ENCODE assay signal across 11 mouse cellular contexts in the genomic region with DNA sequence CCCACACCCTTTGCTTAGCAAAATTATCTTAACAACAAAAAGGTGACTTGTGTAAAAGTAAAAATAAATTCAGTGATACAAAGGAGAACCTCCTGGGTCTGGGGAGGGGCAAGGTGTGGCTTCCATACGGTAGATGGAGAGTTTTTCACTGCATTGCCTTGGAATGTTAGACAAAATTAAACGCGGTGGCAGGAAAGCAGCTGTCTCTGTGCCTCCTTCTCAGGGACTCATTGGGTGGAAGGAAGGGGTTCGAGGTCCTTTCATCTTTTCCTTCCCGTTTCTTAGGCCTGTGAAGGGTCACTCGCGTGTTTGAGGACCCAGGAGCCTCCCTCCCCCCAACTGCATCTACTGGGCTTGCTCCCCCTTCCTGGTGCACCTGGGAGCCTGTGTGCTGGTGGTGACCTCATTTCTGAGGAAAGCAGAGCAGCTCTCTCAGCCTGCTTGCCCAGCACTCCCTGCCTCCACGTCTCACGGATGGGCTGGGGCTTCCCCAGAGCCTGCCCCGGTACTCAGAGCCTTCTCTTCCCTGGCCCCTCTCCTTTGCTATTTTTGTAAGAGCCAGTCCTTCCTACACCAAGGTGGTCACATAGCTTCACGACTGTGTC. TPM values are rescaled to one million over a fixed set of nuclear protein-coding genes. Genes with fewer than 3 reads are reported as not detected.
DNase-seq lines count a peak whose midpoint lies in the region; ATAC-seq and TF ChIP-seq lines count a peak whose summit lies in the region.
"Had no signal": no experiment of that assay in that cellular context is flagged by ENCODE, and none has a peak within 500 bp of the region (broad histone marks: within the 10 kb centered on the region; RNA-seq: fewer than 3 reads in every experiment).

No protein-coding gene starts in this region.

- WGBS in cerebellum, adult 2 months = 8% methylated on average over 11 of the region's 11 CpGs
- under 1% methylated on average over 11 of the region's 11 CpGs for WGBS in forebrain, embryonic 14.5 days
- under 1% methylated on average over 11 of the region's 11 CpGs for WGBS in midbrain, embryonic 14.5 days
- WGBS in intestine, embryonic 16.5 days = 3% methylated on average over 11 of the region's 11 CpGs

- H3K27ac ChIP-seq in cerebellum, adult 2 months (ENCODE audit: insufficient read depth, low read length) = peak overlapping the region; percentile 82
- peak overlapping the region; percentile 100 for H3K27ac ChIP-seq in forebrain, embryonic 14.5 days (ENCODE audit: low read depth, low read length)
- peak overlapping the region; percentile 94 for H3K27ac ChIP-seq in midbrain, embryonic 14.5 days (replicated peaks; ENCODE audit: low read depth, low read length)
- no peak overlapping the region for H3K27ac ChIP-seq in intestine, embryonic 16.5 days (ENCODE audit: low read length)

- no peak for TF ChIP-seq CTCF in brain, embryonic 14.5 days (IDR thresholded peaks at IDR 0.05; ENCODE audit: borderline replicate concordance, extremely low read depth, insufficient read depth, insufficient read length)
- no peak for TF ChIP-seq CTCF in cerebellum, adult 2 months (IDR thresholded peaks at IDR 0.05; ENCODE audit: borderline replicate concordance, insufficient read depth, low read depth, low read length)

- H3K4me2 ChIP-seq in forebrain, embryonic 14.5 days (ENCODE audit: low read length) = peak overlapping the region; percentile 99
- H3K4me2 ChIP-seq in midbrain, embryonic 14.5 days (ENCODE audit: low read length) = peak overlapping the region; percentile 73
- no peak overlapping the region for H3K4me2 ChIP-seq in intestine, embryonic 16.5 days (ENCODE audit: low read depth, low read length)
- H3K4me2 ChIP-seq: liver, embryonic 11.5 days had no signal

- intact Hi-C loops in heart, postnatal 10 days (cut with DNase I) = no loop called here

- no peaks in the 10 kb centered on the region for H3K27me3 ChIP-seq in cerebellum, adult 2 months (ENCODE audit: control insufficient read depth, insufficient read depth, low read length)
- no peaks in the 10 kb centered on the region for H3K27me3 ChIP-seq in forebrain, embryonic 14.5 days (replicated peaks; ENCODE audit: control insufficient read depth, insufficient read depth, low read length)
- peaks cover 9% of the 10 kb centered on the region; the same call in 1 of the 2 replicates for H3K27me3 ChIP-seq in midbrain, embryonic 14.5 days (ENCODE audit: control insufficient read depth, insufficient read depth, low read length)
- peaks cover 96% of the 10 kb centered on the region for H3K27me3 ChIP-seq in intestine, embryonic 16.5 days (replicated peaks; ENCODE audit: control insufficient read depth, insufficient read depth, low read length)

- H3K9ac ChIP-seq in forebrain, embryonic 14.5 days (ENCODE audit: low read length) = peak overlapping the region; percentile 100
- H3K9ac ChIP-seq in midbrain, embryonic 14.5 days (replicated peaks; ENCODE audit: low read length) = peak overlapping the region; percentile 98
- H3K9ac ChIP-seq in intestine, embryonic 16.5 days (ENCODE audit: low read depth, low read length) = no peak overlapping the region

- no peaks in the 10 kb centered on the region for H3K9me3 ChIP-seq in forebrain, embryonic 14.5 days (replicated peaks; ENCODE audit: control insufficient read depth, low read length)
- H3K9me3 ChIP-seq in midbrain, embryonic 14.5 days (ENCODE audit: control insufficient read depth, low read length) = no peaks in the 10 kb centered on the region
- no peaks in the 10 kb centered on the region for H3K9me3 ChIP-seq in intestine, embryonic 16.5 days (ENCODE audit: control insufficient read depth, low read length)
- H3K9me3 ChIP-seq: G1E had no signal

- peak; percentile 62 for DNase-seq in brain, embryonic 14.5 days (ENCODE audit: low read depth)
- peak; percentile 72 to 77 for DNase-seq in cerebellum, adult 2 months
- peak; percentile 50 for DNase-seq in forebrain, embryonic 14.5 days (ENCODE audit: low spot score)
- peak; percentile 51 for DNase-seq in midbrain, embryonic 14.5 days
- no peak for DNase-seq in adrenal gland, adult 8-10 months
- DNase-seq in heart, postnatal 10 days = no peak
- DNase-seq: adrenal gland, postnatal 25 days; gastrocnemius, postnatal 36 days had no signal

- TF ChIP-seq POLR2A in brain, embryonic 14.5 days (IDR thresholded peaks at IDR 0.05; ENCODE audit: borderline replicate concordance, extremely low read depth, insufficient read depth, insufficient read length, poor library complexity, severe bottlenecking) = no peak
- no peak for TF ChIP-seq POLR2A in cerebellum, adult 2 months (IDR thresholded peaks at IDR 0.05; ENCODE audit: borderline replicate concordance, insufficient read depth, low read length)

- H3K4me1 ChIP-seq in cerebellum, adult 2 months (ENCODE audit: control insufficient read depth, insufficient read depth, low read length) = peaks cover 28% of the 10 kb centered on the region
- H3K4me1 ChIP-seq in forebrain, embryonic 14.5 days (ENCODE audit: control insufficient read depth, insufficient read depth, low read length) = peaks cover 23% of the 10 kb centered on the region
- H3K4me1 ChIP-seq in midbrain, embryonic 14.5 days (ENCODE audit: control insufficient read depth, insufficient read depth, low read length) = peaks cover 58% of the 10 kb centered on the region
- H3K4me1 ChIP-seq in intestine, embryonic 16.5 days (ENCODE audit: control insufficient read depth, insufficient read depth, low read length) = peaks cover 10% of the 10 kb centered on the region

- no peak for ATAC-seq in forebrain, embryonic 14.5 days
- ATAC-seq in midbrain, embryonic 14.5 days (ENCODE audit: low FRiP score, low TSS enrichment) = no peak
- ATAC-seq in intestine, embryonic 16.5 days = no peak

- H3K4me3 ChIP-seq in cerebellum, adult 2 months (replicated peaks; ENCODE audit: insufficient read depth, low read depth, low read length) = peak overlapping the region; percentile 20
- peak overlapping the region; percentile 99 for H3K4me3 ChIP-seq in forebrain, embryonic 14.5 days (ENCODE audit: low read depth, low read length)
- peak overlapping the region; percentile 82 for H3K4me3 ChIP-seq in midbrain, embryonic 14.5 days (replicated peaks; ENCODE audit: low read depth, low read length)
- no peak overlapping the region for H3K4me3 ChIP-seq in intestine, embryonic 16.5 days (ENCODE audit: low read length)

- peaks cover 71% of the 10 kb centered on the region for H3K36me3 ChIP-seq in forebrain, embryonic 14.5 days (ENCODE audit: control insufficient read depth, insufficient read depth, low read length)
- H3K36me3 ChIP-seq in midbrain, embryonic 14.5 days (ENCODE audit: control insufficient read depth, insufficient read depth, low read length) = peaks cover 21% of the 10 kb centered on the region
- H3K36me3 ChIP-seq in intestine, embryonic 16.5 days (ENCODE audit: control insufficient read depth, insufficient read depth, low read length) = no peaks in the 10 kb centered on the region
- H3K36me3 ChIP-seq: G1E had no signal

RNA-seq across cellular contexts. Expression of gene Polg, which starts 41.0 kb away (rescaled TPM):
- 44.7 and 55.4 TPM in 2 replicates for polyA plus RNA-seq in brain, embryonic 14.5 days (2012; rRNA removed)
- polyA plus RNA-seq in cerebellum, adult 2 months (2012; rRNA removed) = 69.9 and 72.8 TPM in 2 replicates
- 20.2 and 23.4 TPM in 2 replicates for polyA plus RNA-seq in forebrain, embryonic 14.5 days (2014; fragmentation: Nextera tagmentation; extraction: Ambion mirVana)
- 20.2 and 24.7 TPM in 2 replicates for polyA plus RNA-seq in midbrain, embryonic 14.5 days (2014; fragmentation: Nextera tagmentation; extraction: Ambion mirVana)
- 10 to 100 TPM; 73.6 to 86.6 (median 84.0) TPM for total RNA-seq in adrenal gland, adult 8-10 months (2022)
- polyA plus RNA-seq in intestine, embryonic 16.5 days (2015; fragmentation: Nextera tagmentation; extraction: Ambion mirVana) = 39.1 and 42.8 TPM in 2 replicates
- total RNA-seq in heart, postnatal 10 days (2021) = 10 to 100 TPM; 54.5 to 64.5 TPM

Comparison
In these comparisons a context has a peak if more than half of its experiments do, and no peak if none do; other contexts are left out.
1. DNase-seq: peak in brain, embryonic 14.5 days (single experiment), cerebellum, adult 2 months (2 of 2), forebrain, embryonic 14.5 days (single experiment) and midbrain, embryonic 14.5 days (single experiment); none in adrenal gland, adult 8-10 months (single experiment) and heart, postnatal 10 days (0 of 2).